Mouse (Mus musculus): ENCODE measurements around the gene Apbb2. TPM values are rescaled to one million over a fixed set of nuclear protein-coding genes. Genes with fewer than 3 reads are reported as not detected.

The Apbb2 gene
- total and polyA plus RNA-seq, 3 experiments = 0.34 to 0.40 (median 0.34) TPM

- Histone ChIP-seq H3K27me3 (replicated peaks) (peaks cover 2% of the 10 kb centered on the region), H3K79me2 (replicated peaks; ENCODE audit: control insufficient read depth, extremely low read depth, insufficient read depth, poor library complexity, severe bottlenecking) (no peaks in the 10 kb centered on the region), H3K4me2 (ENCODE audit: insufficient read depth, low read depth, poor library complexity, severe bottlenecking) (no peak overlapping the region), H3K9me3 (replicated peaks; ENCODE audit: low read length) (peaks cover 4% of the 10 kb centered on the region), H3K9ac (ENCODE audit: insufficient read depth, low read depth) (no peak overlapping the region), H3K27ac (ENCODE audit: insufficient read depth, low read depth) (no peak overlapping the region), H3K4me1 (ENCODE audit: control insufficient read depth in 1 of 2, insufficient read depth in 2 of 2) (no peaks in the 10 kb centered on the region), H3K36me3 (replicated peaks in 1 of 2; ENCODE audit: control insufficient read depth in 1 of 2, insufficient read depth in 1 of 2, low read length in 1 of 2) (no peaks in the 10 kb centered on the region), H3K4me3 (replicated peaks in 1 of 3; ENCODE audit: low read depth in 2 of 3, low read length in 2 of 3, poor library complexity in 1 of 3) (no peak overlapping the region)
- TF ChIP-seq ETS1 (conservative IDR thresholded peaks at IDR 0.05; ENCODE audit: low read depth, low read length) = no peak
- no peak for TF ChIP-seq NRF1 (IDR thresholded peaks at IDR 0.05; ENCODE audit: low read depth, low read length)
- no peak for TF ChIP-seq RAD21 (IDR thresholded peaks at IDR 0.05; ENCODE audit: low read depth, low read length)
- TF ChIP-seq ELF1 (IDR thresholded peaks at IDR 0.05; ENCODE audit: low read depth, low read length) = no peak
- in situ Hi-C loops (cut with MboI; ENCODE audit: low pct_ligation_motif_present, low pct_unique_long_range_greater_than_20kb, low sequenced_read_pairs) (no loop called here), dilution Hi-C loops (cut with MboI; ENCODE audit: extremely low pct_ligation_motif_present, extremely low pct_unique_long_range_greater_than_20kb, low sequenced_read_pairs) (no loop called here)
- DNase-seq (ENCODE audit: extremely low read depth) = no peak
Measured at GRCm38 (mm10) chr5:66455271-66455670, 163.3 kb downstream of the Apbb2 start.

GRCm38 (mm10) chr5:66454826-66455225 lies 163.8 kb downstream of the Apbb2 start:
- TF ChIP-seq NRF1 (IDR thresholded peaks at IDR 0.05; ENCODE audit: low read depth, low read length) = no peak
- no peak for TF ChIP-seq MEF2A (IDR thresholded peaks at IDR 0.05; ENCODE audit: borderline replicate concordance, low read depth, low read length)
- TF ChIP-seq RAD21 (IDR thresholded peaks at IDR 0.05; ENCODE audit: low read depth, low read length) = no peak
- no peak for TF ChIP-seq POLR2AphosphoS2 (IDR thresholded peaks at IDR 0.05; ENCODE audit: low read depth, low read length)
- TF ChIP-seq MAFK (IDR thresholded peaks at IDR 0.05; ENCODE audit: insufficient replicate concordance, low read length) = no peak
- no peak for TF ChIP-seq CTCF (conservative IDR thresholded peaks at IDR 0.05 in 1 of 2, IDR thresholded peaks at IDR 0.05 in 1 of 2; ENCODE audit: low read depth in 2 of 2, low read length in 2 of 2)
- no peak for TF ChIP-seq SIN3A (IDR thresholded peaks at IDR 0.05; ENCODE audit: low read length)
- no peak for TF ChIP-seq JUND (conservative IDR thresholded peaks at IDR 0.05; ENCODE audit: low read depth, low read length)
- no peak for TF ChIP-seq NELFE (IDR thresholded peaks at IDR 0.05; ENCODE audit: low read depth, low read length)
- TF ChIP-seq USF1 (IDR thresholded peaks at IDR 0.05; ENCODE audit: low read depth, low read length) = no peak
- no peak for TF ChIP-seq ZC3H11A (IDR thresholded peaks at IDR 0.05; ENCODE audit: low read depth, low read length)
- TF ChIP-seq BHLHE40 (IDR thresholded peaks at IDR 0.05; ENCODE audit: low read depth, low read length) = no peak
- TF ChIP-seq CHD2 (IDR thresholded peaks at IDR 0.05; ENCODE audit: low read length) = no peak
- Histone ChIP-seq H3K36me3 (replicated peaks in 1 of 2; ENCODE audit: control insufficient read depth in 1 of 2, insufficient read depth in 1 of 2, low read length in 1 of 2) (no peaks in the 10 kb centered on the region), H3K27me3 (replicated peaks) (peaks cover 2% of the 10 kb centered on the region), H3K9me3 (replicated peaks; ENCODE audit: low read length) (no peaks in the 10 kb centered on the region), H3K79me2 (replicated peaks; ENCODE audit: control insufficient read depth, extremely low read depth, insufficient read depth, poor library complexity, severe bottlenecking) (no peaks in the 10 kb centered on the region), H3K4me2 (ENCODE audit: insufficient read depth, low read depth, poor library complexity, severe bottlenecking) (no peak overlapping the region), H3K9ac (ENCODE audit: insufficient read depth, low read depth) (no peak overlapping the region), H3K4me1 (ENCODE audit: control insufficient read depth in 1 of 2, insufficient read depth in 2 of 2) (no peaks in the 10 kb centered on the region), H3K27ac (ENCODE audit: insufficient read depth, low read depth) (no peak overlapping the region), H3K4me3 (replicated peaks in 1 of 3; ENCODE audit: low read depth in 2 of 3, low read length in 2 of 3, poor library complexity in 1 of 3) (no peak overlapping the region)
- dilution Hi-C loops (cut with MboI; ENCODE audit: extremely low pct_ligation_motif_present, extremely low pct_unique_long_range_greater_than_20kb, low sequenced_read_pairs) = no loop called here
- in situ Hi-C loops (cut with MboI; ENCODE audit: low pct_ligation_motif_present, low pct_unique_long_range_greater_than_20kb, low sequenced_read_pairs) = no loop called here
- no peak for DNase-seq (ENCODE audit: extremely low read depth)

Data from CH12.LX (cell line).